Mouse (Mus musculus): ENCODE data around the gene Gfod1. TPM values are rescaled to one million over a fixed set of nuclear protein-coding genes. Genes with fewer than 3 reads are reported as not detected.
A peak's percentile ranks its signal among the peaks of the same experiment; 100 is the strongest.

Gfod1 gene
- polyA plus RNA-seq (2016; fragmentation: Nextera tagmentation; extraction: Ambion mirVana) = 0.18 and 0.54 TPM in 2 replicates

DNA sequence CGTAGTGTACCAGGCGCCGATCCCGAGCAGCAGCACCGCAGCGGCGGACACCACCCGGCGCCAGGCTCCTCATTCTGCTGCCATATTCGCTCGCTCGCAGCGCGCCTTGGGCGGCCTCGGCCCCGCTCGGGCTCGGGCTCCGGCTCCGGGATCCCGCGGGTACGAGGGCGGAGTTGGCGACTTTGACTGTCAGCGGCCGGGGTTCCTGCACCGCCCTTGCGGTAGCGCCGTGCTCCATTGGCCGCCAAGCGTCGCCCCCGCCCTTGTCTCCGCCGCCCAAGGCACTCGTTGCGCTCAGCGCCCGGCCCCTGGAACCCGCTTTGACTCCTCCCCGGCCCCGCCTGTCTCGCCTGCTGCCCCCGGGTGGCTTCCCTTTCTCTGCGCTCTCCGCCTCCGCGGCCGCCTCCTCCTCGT lies at the start of gene Gfod1:
TSS of gene Gfod1 (minus strand) at position 155 of the 414 bp plus-strand sequence.
- H3K9me3 ChIP-seq (replicated peaks) = no peaks in the 10 kb centered on the region
- no peaks in the 10 kb centered on the region for H3K36me3 ChIP-seq
- H3K4me2 ChIP-seq = peak within 1 kb of the TSS; percentile 99
- H3K27me3 ChIP-seq (replicated peaks) = peaks cover 80% of the 10 kb centered on the region
- H3K9ac ChIP-seq = peak within 1 kb of the TSS; percentile 69
- peaks cover 48% of the 10 kb centered on the region for H3K4me1 ChIP-seq
- peak within 1 kb of the TSS; percentile 55 for H3K27ac ChIP-seq
- under 1% methylated on average over 53 of the region's 53 CpGs for WGBS (ENCODE audit: insufficient replicate concordance)
- peak within 1 kb of the TSS; percentile 68 for H3K4me3 ChIP-seq
- ATAC-seq = peak; percentile 95

DNA sequence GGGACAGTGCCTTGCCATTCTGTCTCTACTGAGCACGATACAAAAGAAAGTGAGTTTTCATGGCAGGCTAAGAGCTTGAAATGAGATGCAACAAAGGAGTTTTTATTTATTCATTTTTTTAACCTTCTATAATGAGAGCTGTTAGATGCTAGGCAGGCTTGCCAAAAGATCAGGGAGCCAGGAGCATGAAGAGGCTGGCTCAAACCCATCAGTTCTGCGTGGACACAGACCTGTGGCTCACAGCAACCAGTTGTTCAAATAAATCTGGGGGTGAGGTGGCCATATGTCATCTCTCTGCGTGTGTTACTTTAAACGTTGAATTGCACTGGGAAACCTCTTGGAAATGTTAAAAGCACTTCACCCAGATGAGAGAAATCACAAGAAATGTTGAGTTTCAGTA lies 49.4 kb upstream of the Gfod1 start:
- 0 out of 2 replicates have a peak, but pooled peaks cover 3% of the 10 kb centered on the region for H3K4me1 ChIP-seq
- 71% methylated on average over 4 of the region's 4 CpGs for WGBS (ENCODE audit: insufficient replicate concordance)
- no peaks in the 10 kb centered on the region for H3K9me3 ChIP-seq (replicated peaks)
- no peak overlapping the region for H3K9ac ChIP-seq
- H3K27me3 ChIP-seq (replicated peaks) = peaks cover 3% of the 10 kb centered on the region; the same call in 1 of the 2 replicates
- H3K27ac ChIP-seq = no peak overlapping the region
- no peak overlapping the region for H3K4me2 ChIP-seq
- no peak overlapping the region for H3K4me3 ChIP-seq
- ATAC-seq = no peak
- no peaks in the 10 kb centered on the region for H3K36me3 ChIP-seq

DNA sequence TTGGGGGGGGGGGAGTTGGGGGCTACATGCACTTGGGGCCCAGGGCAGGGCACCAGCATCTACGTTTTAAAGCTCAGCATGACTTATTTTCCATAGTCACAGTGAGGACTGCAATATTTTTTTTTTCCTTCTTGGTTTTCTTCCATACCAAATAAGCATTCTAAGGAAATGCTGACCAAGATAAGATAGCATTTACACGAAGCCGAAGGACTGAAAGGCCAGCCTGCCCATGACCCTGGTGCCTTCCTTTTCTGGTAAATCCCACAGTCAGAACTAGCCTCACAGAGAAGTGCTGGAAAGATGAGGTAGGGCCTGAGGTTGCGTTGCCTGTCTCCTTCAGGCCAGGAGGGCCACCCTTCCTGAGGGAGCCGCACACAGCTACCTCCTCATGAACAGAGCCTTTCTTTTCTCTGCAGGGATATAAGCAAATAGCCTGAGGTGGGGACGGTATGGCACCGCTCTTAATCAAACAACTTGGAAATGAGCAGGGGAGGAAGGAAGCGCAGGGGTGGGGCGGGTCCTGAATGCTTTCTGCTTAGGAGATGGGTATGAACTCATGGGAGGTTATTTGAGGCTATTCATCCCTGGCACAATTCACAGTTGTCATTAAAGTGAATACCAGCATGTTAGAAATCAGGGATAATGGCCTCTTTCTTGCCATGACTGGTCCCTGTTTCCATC lies 46.7 kb upstream of the Gfod1 start:
- no peak overlapping the region for H3K4me2 ChIP-seq
- H3K27me3 ChIP-seq (replicated peaks) = no peaks in the 10 kb centered on the region
- no peak for ATAC-seq
- H3K36me3 ChIP-seq = no peaks in the 10 kb centered on the region
- H3K9ac ChIP-seq = no peak overlapping the region
- WGBS (ENCODE audit: insufficient replicate concordance) = 43% methylated on average over 9 of the region's 9 CpGs
- no peaks in the 10 kb centered on the region for H3K9me3 ChIP-seq (replicated peaks)
- no peak overlapping the region for H3K4me3 ChIP-seq
- H3K4me1 ChIP-seq = 0 out of 2 replicates have a peak, but pooled peaks cover 3% of the 10 kb centered on the region
- H3K27ac ChIP-seq = no peak overlapping the region

DNA sequence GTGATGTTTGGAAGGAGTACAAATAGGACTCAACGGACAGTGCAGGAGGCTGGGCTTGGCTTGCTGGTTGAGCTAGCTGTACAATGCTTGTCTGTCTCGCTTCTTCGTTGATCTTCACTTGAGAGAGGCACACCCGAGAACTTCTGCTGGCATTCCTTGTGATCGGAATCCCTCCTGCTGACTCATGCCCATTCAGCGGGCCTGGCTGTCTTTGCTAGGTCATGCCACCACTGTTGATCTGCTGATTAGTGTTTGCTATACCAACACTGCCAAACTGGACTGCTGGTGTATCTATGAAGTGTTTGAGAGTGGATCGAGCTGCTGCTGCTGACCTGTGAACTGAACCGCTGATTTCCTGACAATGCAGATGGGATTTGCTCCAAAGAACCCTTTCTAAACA lies 45.4 kb upstream of the Gfod1 start:
- H3K4me3 ChIP-seq = no peak overlapping the region
- H3K27me3 ChIP-seq (replicated peaks) = no peaks in the 10 kb centered on the region
- ATAC-seq = no peak
- no peak overlapping the region for H3K4me2 ChIP-seq
- 69% methylated on average over 8 of the region's 8 CpGs for WGBS (ENCODE audit: insufficient replicate concordance)
- no peaks in the 10 kb centered on the region for H3K9me3 ChIP-seq (replicated peaks)
- no peak overlapping the region for H3K27ac ChIP-seq
- H3K4me1 ChIP-seq = 0 out of 2 replicates have a peak, but pooled peaks cover 3% of the 10 kb centered on the region
- H3K9ac ChIP-seq = no peak overlapping the region
- no peaks in the 10 kb centered on the region for H3K36me3 ChIP-seq

DNA sequence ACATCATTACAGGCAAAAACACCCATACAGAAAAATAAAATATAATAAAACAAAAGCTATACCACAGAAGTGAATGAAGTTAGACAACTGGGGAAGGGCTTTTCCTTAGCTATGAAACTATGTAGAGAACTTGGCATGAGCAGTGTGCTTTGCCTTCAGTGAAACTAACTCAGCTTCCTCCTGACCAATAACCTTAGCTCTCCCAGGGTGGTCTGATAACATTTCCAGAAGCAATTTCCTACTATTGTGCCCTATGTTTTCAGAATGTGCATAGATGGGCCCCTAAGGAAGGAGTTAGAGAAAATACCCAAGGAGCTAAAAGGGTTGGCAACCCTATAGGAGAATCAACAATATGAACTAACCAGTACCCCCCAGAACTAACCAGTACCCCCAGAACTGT lies 42.9 kb upstream of the Gfod1 start:
- Histone ChIP-seq H3K9me3 (replicated peaks) (no peaks in the 10 kb centered on the region), H3K4me3 (no peak overlapping the region), H3K4me2 (no peak overlapping the region), H3K27me3 (replicated peaks) (no peaks in the 10 kb centered on the region), H3K36me3 (no peaks in the 10 kb centered on the region), H3K27ac (no peak overlapping the region), H3K9ac (no peak overlapping the region), H3K4me1 (0 out of 2 replicates have a peak, but pooled peaks cover 3% of the 10 kb centered on the region)
- ATAC-seq = no peak

DNA sequence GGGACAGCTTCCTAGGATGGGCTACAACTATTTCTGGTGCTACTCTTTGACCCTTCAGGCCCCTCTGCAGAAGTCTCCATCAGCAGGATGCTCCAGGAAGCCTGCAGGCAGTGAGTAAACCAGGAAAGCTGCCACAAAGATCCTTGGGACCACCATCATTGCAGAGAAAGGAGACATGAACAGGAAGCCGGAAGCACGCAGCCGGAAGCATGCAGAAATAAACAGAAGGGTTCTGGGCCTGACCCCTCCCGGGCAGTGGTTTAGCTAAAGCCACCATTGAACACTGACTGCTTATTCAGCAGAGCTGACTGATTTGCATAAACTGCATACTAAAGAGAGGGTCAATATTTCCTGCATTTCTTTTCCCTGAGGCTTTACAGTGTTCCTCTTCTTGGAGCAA lies 34.7 kb upstream of the Gfod1 start:
- 77% methylated on average over 4 of the region's 4 CpGs for WGBS (ENCODE audit: insufficient replicate concordance)
- H3K27ac ChIP-seq = no peak overlapping the region
- H3K36me3 ChIP-seq = no peaks in the 10 kb centered on the region
- ATAC-seq = no peak
- H3K4me1 ChIP-seq = no peaks in the 10 kb centered on the region
- H3K9me3 ChIP-seq (replicated peaks) = no peaks in the 10 kb centered on the region
- H3K27me3 ChIP-seq (replicated peaks) = no peaks in the 10 kb centered on the region
- no peak overlapping the region for H3K9ac ChIP-seq
- H3K4me3 ChIP-seq = no peak overlapping the region
- H3K4me2 ChIP-seq = no peak overlapping the region

DNA sequence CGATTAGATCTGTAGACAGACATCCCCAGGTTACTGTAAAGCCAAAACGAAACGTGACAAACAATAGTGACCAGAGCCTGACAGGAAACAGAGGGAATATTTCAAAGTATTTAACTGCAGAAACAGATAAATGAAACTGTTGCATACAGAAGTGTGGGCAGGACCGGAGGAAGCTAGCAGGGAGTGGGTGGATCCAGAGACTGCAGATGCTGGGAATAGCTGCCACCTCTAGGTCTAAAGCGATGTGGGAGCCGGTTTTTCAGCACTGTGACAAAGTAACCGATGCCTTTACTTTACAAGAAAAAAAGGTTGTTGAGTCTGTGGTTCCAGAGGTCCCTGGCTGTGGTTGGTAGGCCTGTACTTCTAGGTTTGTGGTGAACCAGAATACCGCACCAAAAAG lies 34.0 kb upstream of the Gfod1 start:
- no peak for ATAC-seq
- H3K27ac ChIP-seq = no peak overlapping the region
- 62% methylated on average over 8 of the region's 8 CpGs for whole genome bisulfite sequencing (ENCODE audit: insufficient replicate concordance)

DNA sequence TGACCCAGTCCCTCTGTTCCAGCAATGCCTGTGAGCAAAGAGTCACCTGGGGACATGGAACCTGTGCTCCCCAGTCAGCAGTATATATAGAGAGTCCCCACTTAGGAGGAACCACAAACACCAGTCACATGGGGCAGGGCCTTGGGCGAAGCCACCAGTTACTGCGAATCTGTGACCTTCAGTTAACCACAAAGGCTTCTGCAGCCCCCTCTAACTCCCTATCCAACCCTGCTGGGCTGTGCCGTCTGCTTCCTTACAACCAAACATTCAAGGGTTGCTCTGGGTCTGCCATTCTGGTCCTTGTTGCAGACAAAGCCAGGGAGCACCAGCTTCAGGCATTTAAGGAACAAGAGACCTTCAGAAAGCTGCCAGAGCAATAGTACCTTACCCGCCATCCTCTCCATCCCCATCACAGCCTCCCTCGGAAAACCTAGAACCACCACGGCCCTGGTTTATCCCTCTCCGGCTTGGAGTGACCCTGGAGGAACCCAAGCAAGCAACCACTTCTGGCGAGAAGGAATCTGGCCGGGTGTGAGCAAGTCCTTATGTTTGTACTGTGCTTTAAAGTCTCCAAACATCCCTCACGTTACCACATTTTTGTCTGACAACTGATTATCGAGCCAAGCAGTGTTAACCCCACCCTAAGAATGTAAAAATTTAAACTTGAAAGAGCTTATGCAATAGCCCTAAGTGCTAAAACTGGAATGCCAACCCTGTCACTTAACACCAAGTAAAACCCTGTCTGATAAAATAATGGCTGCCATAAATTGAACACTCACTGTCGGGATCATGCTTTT lies 32.7 kb upstream of the Gfod1 start:
- whole genome bisulfite sequencing (ENCODE audit: insufficient replicate concordance) = 57% methylated on average over 12 of the region's 12 CpGs
- Histone ChIP-seq H3K4me2 (no peak overlapping the region), H3K4me3 (no peak overlapping the region), H3K27me3 (replicated peaks) (no peaks in the 10 kb centered on the region), H3K9ac (no peak overlapping the region), H3K27ac (no peak overlapping the region), H3K9me3 (replicated peaks) (no peaks in the 10 kb centered on the region), H3K4me1 (no peaks in the 10 kb centered on the region), H3K36me3 (no peaks in the 10 kb centered on the region)
- no peak for ATAC-seq

More for the DNA sequence above, 34.0 kb upstream of the Gfod1 start:
- H3K4me1 ChIP-seq = no peaks in the 10 kb centered on the region
- no peaks in the 10 kb centered on the region for H3K9me3 ChIP-seq (replicated peaks)
- no peaks in the 10 kb centered on the region for H3K27me3 ChIP-seq (replicated peaks)
- no peak overlapping the region for H3K4me2 ChIP-seq
- H3K36me3 ChIP-seq = no peaks in the 10 kb centered on the region
- H3K9ac ChIP-seq = no peak overlapping the region
- H3K4me3 ChIP-seq = no peak overlapping the region

DNA sequence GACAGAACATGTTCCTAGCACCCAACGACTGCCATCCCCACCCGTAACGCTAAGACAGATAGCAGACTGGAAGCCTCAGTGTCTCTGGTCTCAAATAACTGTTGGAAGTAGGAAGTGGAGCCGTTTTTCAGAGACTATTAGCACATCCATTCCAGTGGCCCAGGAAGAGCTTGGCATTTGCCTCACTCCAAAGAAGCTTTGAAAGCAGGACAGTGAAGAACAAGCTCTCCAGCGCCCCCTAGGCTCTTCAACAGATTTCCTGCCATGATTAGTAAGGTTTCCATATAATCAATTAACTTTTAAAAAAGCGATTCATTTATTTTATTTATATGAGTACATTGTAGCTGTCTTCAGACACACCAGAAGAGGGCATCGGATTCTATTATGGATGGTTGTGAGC lies 28.6 kb upstream of the Gfod1 start:
- 34% methylated on average over 7 of the region's 7 CpGs for WGBS (ENCODE audit: insufficient replicate concordance)
- Histone ChIP-seq H3K36me3 (no peaks in the 10 kb centered on the region), H3K4me3 (no peak overlapping the region), H3K27me3 (replicated peaks) (no peaks in the 10 kb centered on the region), H3K4me1 (no peaks in the 10 kb centered on the region), H3K4me2 (no peak overlapping the region), H3K9me3 (replicated peaks) (no peaks in the 10 kb centered on the region), H3K9ac (no peak overlapping the region), H3K27ac (no peak overlapping the region)
- ATAC-seq = no peak

DNA sequence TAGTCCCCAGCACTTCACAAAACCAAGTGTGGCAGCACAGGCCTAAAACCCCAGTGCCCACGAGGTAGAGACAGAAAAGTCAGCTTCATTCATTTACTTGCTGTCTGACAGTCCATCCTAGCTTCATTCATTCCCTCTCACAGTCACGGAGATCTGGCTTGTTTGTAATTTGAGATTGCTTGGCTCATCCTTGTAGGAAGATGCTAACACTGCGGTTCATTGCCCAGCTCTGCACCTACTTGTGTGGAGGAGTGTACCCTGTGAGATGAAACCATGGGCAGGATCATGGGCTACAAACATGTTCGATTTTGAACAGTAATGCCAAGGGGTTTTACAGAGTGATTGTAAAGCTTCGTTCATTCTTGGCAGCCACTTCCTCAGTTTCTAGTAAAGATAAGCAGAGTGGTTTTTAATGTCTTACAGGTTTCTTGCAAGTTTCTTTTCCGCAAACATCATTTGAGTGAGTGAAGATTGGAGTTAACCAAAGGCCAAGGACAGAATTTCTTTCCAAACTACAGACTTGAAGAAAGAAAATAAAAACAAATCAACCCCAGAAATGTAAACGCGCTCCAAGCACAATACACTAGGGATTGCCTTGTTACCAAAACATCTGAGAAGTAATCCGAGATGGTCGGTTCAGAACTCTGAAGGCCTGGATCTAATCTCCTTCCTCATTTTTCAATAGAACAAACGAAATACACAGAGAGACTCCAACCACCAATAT lies 27.9 kb upstream of the Gfod1 start:
- H3K27ac ChIP-seq = no peak overlapping the region
- H3K36me3 ChIP-seq = no peaks in the 10 kb centered on the region
- no peaks in the 10 kb centered on the region for H3K27me3 ChIP-seq (replicated peaks)
- H3K4me1 ChIP-seq = no peaks in the 10 kb centered on the region
- no peak for ATAC-seq
- WGBS (ENCODE audit: insufficient replicate concordance) = 40% methylated on average over 11 of the region's 11 CpGs
- no peak overlapping the region for H3K4me2 ChIP-seq
- no peak overlapping the region for H3K9ac ChIP-seq
- H3K9me3 ChIP-seq (replicated peaks) = no peaks in the 10 kb centered on the region
- H3K4me3 ChIP-seq = no peak overlapping the region

DNA sequence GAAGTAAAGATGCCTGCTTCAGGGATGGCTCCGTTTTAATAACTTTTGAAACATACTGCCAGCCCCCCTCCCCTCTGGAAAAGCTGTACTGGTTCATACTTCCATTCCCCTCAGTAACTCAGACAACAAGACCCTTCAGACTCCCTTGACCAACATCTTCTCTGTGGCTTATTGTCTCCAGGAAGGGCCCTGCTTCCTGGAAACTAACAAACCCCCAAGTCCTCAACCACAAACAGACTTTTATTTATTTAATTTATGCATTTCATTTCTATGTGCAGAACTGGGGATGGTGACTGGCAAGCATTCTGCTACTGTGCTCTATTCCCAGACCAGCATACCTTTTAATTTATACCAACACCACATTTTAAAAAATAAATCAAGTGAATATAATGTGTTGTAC lies 21.5 kb upstream of the Gfod1 start:
- Histone ChIP-seq H3K36me3 (no peaks in the 10 kb centered on the region), H3K27ac (no peak overlapping the region), H3K27me3 (replicated peaks) (no peaks in the 10 kb centered on the region), H3K9ac (no peak overlapping the region), H3K4me1 (no peaks in the 10 kb centered on the region), H3K4me3 (no peak overlapping the region), H3K9me3 (replicated peaks) (no peaks in the 10 kb centered on the region), H3K4me2 (no peak overlapping the region)
- 31% methylated on average over 1 of the region's 1 CpGs for WGBS (ENCODE audit: insufficient replicate concordance)
- no peak for ATAC-seq

DNA sequence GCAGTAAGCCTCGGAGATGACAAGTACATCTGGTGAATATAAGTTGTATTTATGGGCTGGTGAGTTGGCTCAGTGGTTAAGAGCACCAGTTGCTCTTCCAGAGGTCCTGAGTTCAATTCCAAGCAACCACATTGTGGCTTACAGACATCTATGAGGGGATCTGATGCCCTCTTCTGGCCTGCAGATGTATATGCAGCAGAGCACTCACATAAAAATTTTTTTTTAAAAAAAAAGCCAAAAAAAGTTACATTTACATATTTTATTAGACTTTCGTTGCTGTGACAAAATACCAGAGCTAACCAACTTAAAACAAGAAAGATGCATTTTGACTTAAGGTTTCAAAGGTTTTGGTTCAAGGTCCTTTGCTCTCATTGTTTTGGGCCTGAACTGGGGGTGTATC lies 17.5 kb upstream of the Gfod1 start:
- ATAC-seq = no peak

More for the DNA sequence above, 17.5 kb upstream of the Gfod1 start:
- H3K4me3 ChIP-seq = no peak overlapping the region
- no peaks in the 10 kb centered on the region for H3K4me1 ChIP-seq
- no peaks in the 10 kb centered on the region for H3K36me3 ChIP-seq
- WGBS (ENCODE audit: insufficient replicate concordance) = 53% methylated on average over 2 of the region's 2 CpGs
- no peaks in the 10 kb centered on the region for H3K9me3 ChIP-seq (replicated peaks)
- H3K4me2 ChIP-seq = no peak overlapping the region
- H3K27ac ChIP-seq = no peak overlapping the region
- H3K9ac ChIP-seq = no peak overlapping the region
- no peaks in the 10 kb centered on the region for H3K27me3 ChIP-seq (replicated peaks)

Measured in liver, embryonic 12.5 days (tissue).